Mouse (Mus musculus) ES-E14 (cell line): Measurements from ENCODE around the gene Vps13d.

Source experiments
- HCFC1 ChIP-seq: IDR thresholded peaks from 2 replicates; pipeline ENCODE4 v1.6.1; 2012; ENCODE audit warnings: low read length, inconsistent platforms, borderline replicate concordance; ENCODE audit not compliant: insufficient read depth
- MAFK ChIP-seq: IDR thresholded peaks from 2 replicates; pipeline ENCODE4 v1.6.1; 2014; ENCODE audit warnings: mild to moderate bottlenecking, low read depth, low read length, inconsistent platforms; ENCODE audit not compliant: insufficient read depth
- ZNF384 ChIP-seq: IDR thresholded peaks from 2 replicates; pipeline ENCODE4 v1.6.1; 2012; ENCODE audit warnings: low read depth, low read length, inconsistent platforms

GRCm38 (mm10) chr4:145217837-145218236 is 23.0 kb upstream of the Vps13d start:
- no peak for TF ChIP-seq MAFK
- no peak for TF ChIP-seq HCFC1
- TF ChIP-seq ZNF384: no peak
